Mouse (Mus musculus): Measurements from ENCODE around the gene Krtcap3.

DNA sequence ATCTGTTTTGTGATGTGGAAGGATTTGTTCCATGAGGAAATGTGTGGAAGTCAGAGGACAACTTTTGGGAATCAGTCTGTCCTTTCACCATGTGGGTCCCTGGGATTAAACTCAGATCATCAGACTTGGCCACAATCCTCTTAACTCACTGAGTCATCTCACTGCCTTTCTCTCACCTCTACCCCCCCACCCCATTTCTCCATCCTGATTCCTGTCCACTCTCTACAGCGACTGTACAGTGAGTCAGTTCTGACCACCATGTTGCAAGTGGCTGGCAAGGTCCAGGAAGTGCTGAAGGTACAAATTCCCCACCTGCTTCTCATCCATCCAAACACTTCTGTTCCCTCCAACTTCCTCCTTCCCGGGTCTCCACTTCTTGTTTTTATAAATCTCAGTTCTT, 47.0 kb downstream of the Krtcap3 start:
- TF ChIP-seq CTCF (IDR thresholded peaks at IDR 0.05; ENCODE audit: low read depth) (no peak), EP300 (IDR thresholded peaks at IDR 0.05; ENCODE audit: low read depth) (no peak)
